Mouse (Mus musculus) midbrain, embryonic 13.5 days (tissue): ENCODE measurements around the gene Pom121l2. TPM values are rescaled to one million over a fixed set of nuclear protein-coding genes. Genes with fewer than 3 reads are reported as not detected.

Experiments
- microRNA-seq: library from miRNA; unstranded; fragments of <30 nt; microRNA quantifications from one replicate; pipeline ENCODE4, GENCODE M21; 2016
- polyA plus RNA-seq: library from polyadenylated mRNA; unstranded; fragments of >200 nt; fragmentation: Nextera tagmentation; extraction: Ambion mirVana; gene quantifications from 2 replicates; pipeline ENCODE4 v1.2.1, GENCODE M21; 2015

Pom121l2 gene
- polyA plus RNA-seq, 1 experiment from 2014 or later = not detected

Small RNA genes lying within 50 kb of the gene (microRNA-seq; reads per million reads assigned to microRNA genes)
- gene Gm44390 = not detected

Other genes with a start within 250 kb of the Pom121l2 start
- 0.82 and 1.0 TPM in 2 replicates for gene Hist1h4j, start 246.1 kb upstream of the Pom121l2 start, polyA plus RNA-seq
- gene Hist1h4k, start 230.7 kb upstream of the Pom121l2 start, polyA plus RNA-seq = 1.1 and 3.0 TPM in 2 replicates
- gene Hist1h2ak, start 227.4 kb upstream of the Pom121l2 start, polyA plus RNA-seq = 22.2 and 26.2 TPM in 2 replicates
- 2.5 and 6.7 TPM in 2 replicates for gene Hist1h2bn, start 227.1 kb upstream of the Pom121l2 start, polyA plus RNA-seq
- 11.8 and 15.6 TPM in 2 replicates for gene Hist1h1b, start 200.6 kb upstream of the Pom121l2 start, polyA plus RNA-seq
- gene Hist1h3i, start 197.8 kb upstream of the Pom121l2 start, polyA plus RNA-seq = 79.2 and 91.2 TPM in 2 replicates
- gene Hist1h2an, start 194.0 kb upstream of the Pom121l2 start, polyA plus RNA-seq = 8.5 TPM in 1 of 2 replicates, not detected in the other
- gene Hist1h2bp, start 193.7 kb upstream of the Pom121l2 start, polyA plus RNA-seq = 0.66 and 1.7 TPM in 2 replicates
- 11.1 and 13.1 TPM in 2 replicates for gene Hist1h2bq, start 171.0 kb upstream of the Pom121l2 start, polyA plus RNA-seq
- not detected in 2 replicates for gene Hist1h2ao, start 170.7 kb upstream of the Pom121l2 start, polyA plus RNA-seq
- gene Hist1h4m, start 169.4 kb upstream of the Pom121l2 start, polyA plus RNA-seq = not detected in 2 replicates
- 11.0 and 11.2 TPM in 2 replicates for gene Hist1h4n, start 149.0 kb upstream of the Pom121l2 start, polyA plus RNA-seq
- gene Hist1h2ap, start 147.7 kb upstream of the Pom121l2 start, polyA plus RNA-seq = 1,729 and 1,932 TPM in 2 replicates
- 11.3 and 12.2 TPM in 2 replicates for gene Hist1h2br, start 147.5 kb upstream of the Pom121l2 start, polyA plus RNA-seq
- gene Zfp184, start 36.1 kb upstream of the Pom121l2 start, polyA plus RNA-seq = 20.5 and 22.3 TPM in 2 replicates
- not detected in 2 replicates for gene Prss16, start 28.5 kb downstream of the Pom121l2 start, polyA plus RNA-seq
- 6.2 TPM in 1 of 2 replicates, not detected in the other for gene Hist1h2ah, start 54.4 kb downstream of the Pom121l2 start, polyA plus RNA-seq
- gene Hist1h2bk, start 54.7 kb downstream of the Pom121l2 start, polyA plus RNA-seq = 4.0 and 5.5 TPM in 2 replicates
- 18.1 and 20.1 TPM in 2 replicates for gene Hist1h4i, start 60.2 kb downstream of the Pom121l2 start, polyA plus RNA-seq
- 17.7 and 21.2 TPM in 2 replicates for gene Hist1h2ag, start 61.8 kb downstream of the Pom121l2 start, polyA plus RNA-seq
- 7.6 and 8.3 TPM in 2 replicates for gene Hist1h2bj, start 62.0 kb downstream of the Pom121l2 start, polyA plus RNA-seq
- gene Vmn1r188, start 103.2 kb downstream of the Pom121l2 start, polyA plus RNA-seq = not detected in 2 replicates
- gene Vmn1r189, start 124.6 kb downstream of the Pom121l2 start, polyA plus RNA-seq = not detected in 2 replicates
- not detected in 2 replicates for gene Vmn1r191, start 202.8 kb downstream of the Pom121l2 start, polyA plus RNA-seq
- gene Vmn1r192, start 209.9 kb downstream of the Pom121l2 start, polyA plus RNA-seq = not detected in 2 replicates
- not detected in 2 replicates for gene Vmn1r193, start 242.0 kb downstream of the Pom121l2 start, polyA plus RNA-seq